Mouse (Mus musculus): Measurements from ENCODE around the gene Cbfa2t2.
A peak's percentile ranks its signal among the peaks of the same experiment; 100 is the strongest.
"Not testable (repeated sequence)": the region's sequence is repeated elsewhere in the genome, so short reads cannot be mapped to it uniquely, and the experiment has no call there.

Gene Cbfa2t2

DNA sequence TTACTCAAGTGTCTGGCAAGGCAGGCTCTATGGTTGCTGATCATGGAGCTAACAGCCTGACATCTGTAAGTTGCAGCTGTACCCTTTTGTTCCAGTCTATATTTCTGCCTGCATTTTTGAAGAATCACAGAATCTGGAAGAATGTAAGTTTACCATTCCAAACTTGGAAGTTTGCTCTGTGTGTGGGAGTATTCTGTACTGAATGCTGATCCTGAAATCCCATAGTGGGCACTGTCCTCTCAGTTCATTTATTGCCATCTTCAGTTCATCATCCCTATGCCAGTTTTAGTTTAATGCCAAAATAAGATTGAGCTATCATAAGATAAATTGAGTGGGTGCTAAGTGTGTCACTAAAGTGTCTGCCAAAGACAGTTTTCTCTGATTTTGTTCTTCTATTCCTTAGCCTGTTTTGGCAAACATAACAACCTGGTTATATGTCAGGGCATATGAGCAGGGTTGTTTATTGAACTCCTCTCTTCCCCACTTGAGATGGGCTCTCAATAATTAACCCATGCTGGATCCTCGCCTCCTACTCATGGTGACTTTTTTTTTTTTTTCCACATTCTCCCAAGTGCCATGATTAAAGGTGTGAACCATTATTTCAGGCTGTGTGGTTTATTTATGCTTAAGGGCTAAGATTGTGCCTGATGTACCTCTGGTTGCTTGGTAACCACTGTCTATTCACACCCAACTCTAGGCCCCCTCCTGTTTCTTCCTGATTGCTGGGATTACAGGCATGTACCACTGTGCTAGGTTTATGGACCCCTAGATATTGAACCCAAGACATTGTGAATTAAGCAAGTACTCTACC lies 38.2 kb downstream of the Cbfa2t2 start:
- peak; percentile 64 for DNase-seq (ENCODE audit: low read depth, low spot score)

DNA sequence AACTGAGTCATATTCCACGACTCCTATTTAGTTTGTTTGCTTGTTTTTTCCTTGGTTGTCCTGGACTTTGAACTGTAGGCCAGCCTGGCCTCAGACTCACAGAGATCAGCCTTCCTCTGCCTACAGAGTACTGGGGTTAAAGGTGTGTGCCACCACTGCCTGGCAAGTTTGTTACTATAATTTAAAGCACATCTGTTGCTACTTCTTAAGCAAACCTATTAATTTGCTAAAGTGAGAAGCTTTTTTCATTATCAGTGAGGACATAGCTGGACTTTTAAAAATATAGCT lies 38.7 kb downstream of the Cbfa2t2 start:
- no peak for DNase-seq (ENCODE audit: low read depth, low spot score)

DNA sequence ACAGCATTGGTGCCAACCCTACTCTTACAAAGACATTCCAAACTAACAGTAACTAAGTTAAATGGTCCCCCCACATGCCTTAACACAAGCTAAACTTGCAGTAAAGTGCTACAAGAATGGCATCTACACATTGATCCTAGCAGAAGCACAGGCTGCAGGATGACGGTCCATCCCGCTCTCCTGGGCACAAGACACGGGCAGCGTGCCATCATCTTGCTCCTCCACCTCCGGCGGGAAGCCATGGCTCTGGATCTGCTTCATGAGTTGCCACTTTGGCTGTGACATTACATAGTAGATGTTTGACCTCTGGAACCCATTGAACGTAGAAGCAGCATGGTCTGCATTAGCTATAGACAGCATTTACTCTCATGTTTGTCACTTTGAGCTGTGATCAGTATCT lies 39.6 kb downstream of the Cbfa2t2 start:
- DNase-seq (ENCODE audit: low read depth, low spot score), result peak; percentile 30

DNA sequence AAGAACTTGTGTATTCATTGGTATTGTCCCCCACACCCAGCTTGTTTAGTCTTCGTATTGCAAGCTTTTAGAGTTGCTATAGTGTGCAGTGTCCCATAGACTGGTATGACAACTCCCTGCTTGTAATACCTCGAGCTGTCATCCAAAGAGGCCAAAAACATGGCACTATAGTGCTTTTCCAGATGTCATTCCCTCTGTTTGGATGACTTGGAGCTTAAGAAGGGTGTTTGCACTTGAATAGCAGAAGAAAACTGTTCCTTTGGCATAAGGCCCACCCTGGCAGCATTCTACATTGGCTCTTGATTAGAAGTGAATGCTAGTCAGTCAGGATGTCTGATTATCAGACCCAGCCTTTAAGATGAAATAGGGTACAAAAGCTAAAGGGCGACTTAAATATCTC lies 40.7 kb downstream of the Cbfa2t2 start:
- peak; percentile 49 for DNase-seq (ENCODE audit: low read depth, low spot score)

DNA sequence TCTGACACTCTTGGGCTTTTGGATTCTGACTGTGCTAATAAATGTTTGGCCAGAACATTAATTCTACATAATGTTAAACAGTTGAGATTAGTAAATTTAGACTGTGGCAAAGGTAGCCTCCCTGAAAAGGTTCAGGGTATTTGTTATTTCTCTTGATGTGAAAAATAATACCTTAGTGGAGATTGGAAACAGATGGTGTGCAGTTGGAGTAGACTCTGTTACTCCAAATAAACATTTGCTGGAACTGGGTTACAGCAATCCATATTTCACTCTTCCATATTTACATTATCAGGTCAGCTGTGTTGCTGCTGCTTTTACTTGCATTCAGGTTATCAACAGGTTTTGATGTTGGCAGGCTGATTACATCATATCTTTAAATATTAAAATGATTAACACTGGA lies 55.5 kb downstream of the Cbfa2t2 start:
- peak; percentile 65 for DNase-seq (ENCODE audit: low read depth, low spot score)

DNA sequence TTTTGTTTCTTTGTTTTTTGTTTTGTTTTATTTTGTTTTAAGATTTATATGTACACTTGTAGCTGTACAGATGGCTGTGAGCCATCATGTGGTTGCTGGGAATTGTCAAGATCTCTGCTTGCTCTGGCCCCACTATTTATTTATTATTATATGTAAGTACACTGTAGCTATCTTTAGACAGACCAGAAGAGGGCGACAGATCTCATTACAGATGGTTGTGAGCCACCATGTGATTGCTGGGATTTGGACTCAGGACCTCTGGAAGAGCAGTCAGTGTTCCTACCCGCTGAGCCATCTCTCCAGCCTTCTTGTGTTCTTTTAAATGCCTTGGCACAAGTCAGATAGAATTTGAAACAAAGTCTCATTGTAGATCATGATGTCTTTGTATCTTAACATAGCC lies 57.3 kb downstream of the Cbfa2t2 start:
- not testable (repeated sequence) for DNase-seq (ENCODE audit: low read depth, low spot score)

DNA sequence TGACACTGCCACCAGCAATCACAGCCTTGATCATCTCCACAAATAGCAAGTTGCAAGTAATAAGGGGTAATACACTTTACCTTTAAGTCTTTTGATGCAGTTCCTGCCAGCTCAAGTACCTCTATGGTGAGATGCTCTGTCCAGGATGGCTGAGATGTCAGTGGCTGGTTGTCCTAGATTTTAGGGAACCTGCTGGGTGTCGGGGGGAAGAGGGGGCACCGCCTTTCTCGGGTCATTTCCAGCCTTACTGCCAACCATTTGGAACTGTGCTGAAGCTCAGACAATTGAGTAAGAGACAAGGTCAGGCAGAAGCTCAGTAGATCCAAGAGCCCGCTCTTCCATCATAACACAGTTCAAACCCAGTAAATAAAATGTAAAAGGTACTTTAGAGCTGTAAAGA lies 58.7 kb downstream of the Cbfa2t2 start:
- DNase-seq (ENCODE audit: low read depth, low spot score), result peak; percentile 68

DNA sequence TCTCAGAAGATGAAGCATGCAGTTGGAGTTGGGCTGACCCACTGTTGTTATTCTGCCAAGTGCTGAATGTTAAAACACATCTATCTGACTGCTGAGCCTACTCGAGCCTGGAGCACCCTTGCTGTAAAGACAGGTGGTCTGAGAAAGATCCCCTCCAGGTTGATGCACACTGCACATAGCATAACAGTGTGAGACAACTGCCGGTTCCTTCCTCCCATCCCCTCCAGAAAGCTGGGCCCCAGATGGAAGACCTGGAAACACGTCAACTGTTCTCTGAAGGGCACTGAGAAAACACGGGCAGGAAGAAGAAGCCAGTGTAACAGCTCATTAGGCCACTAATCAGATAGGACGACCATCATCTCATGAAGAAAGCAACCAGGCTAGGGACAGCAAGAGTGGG lies 62.3 kb downstream of the Cbfa2t2 start:
- DNase-seq (ENCODE audit: low read depth, low spot score), result peak; percentile 80

DNA sequence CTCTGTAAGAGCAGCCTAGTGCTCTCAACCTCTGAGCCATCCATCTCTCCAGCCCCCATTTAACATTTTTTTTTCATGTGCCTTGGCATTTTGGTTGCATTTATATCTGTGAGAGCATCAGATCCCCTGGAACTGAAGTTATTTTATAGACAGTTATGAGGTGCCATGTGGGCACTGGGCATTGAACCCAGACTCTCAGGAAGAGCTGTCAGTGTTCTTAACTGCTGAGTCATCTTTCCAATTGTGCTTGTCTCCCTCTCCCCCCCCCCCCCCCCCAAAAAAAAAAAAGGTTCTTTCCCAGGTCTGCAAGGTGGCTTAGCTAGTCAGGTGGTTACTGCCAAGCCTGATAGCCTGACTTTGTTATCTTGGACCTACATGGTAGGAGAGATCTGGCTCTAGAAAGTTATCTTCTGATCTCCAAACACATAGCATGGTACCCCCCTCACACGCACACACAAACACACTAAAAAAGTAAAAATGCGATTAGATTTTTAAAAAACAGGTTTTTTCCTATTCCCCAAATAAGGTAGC lies 63.5 kb downstream of the Cbfa2t2 start:
- DNase-seq (ENCODE audit: low read depth, low spot score), result peak; percentile 24

DNA sequence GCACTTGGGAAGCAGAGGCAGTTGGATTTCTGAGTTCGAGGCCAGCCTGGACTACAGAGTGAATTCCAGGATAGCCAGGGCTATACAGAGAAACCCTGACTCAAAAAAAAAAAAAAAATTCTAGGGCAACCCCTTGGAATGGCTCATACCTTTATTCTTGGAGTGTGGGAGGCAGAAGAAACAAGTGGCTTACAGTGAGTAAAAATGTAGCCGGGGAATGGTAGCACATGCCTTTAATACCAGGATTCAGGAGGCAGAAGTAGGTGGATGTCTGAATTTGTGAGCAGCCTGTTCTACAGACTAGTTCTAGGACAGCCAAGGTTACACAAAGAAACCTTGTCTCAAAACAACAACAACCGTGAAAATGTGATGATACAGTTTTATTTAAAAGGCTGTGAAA lies 64.5 kb downstream of the Cbfa2t2 start:
- DNase-seq (ENCODE audit: low read depth, low spot score), result peak; percentile 59

DNA sequence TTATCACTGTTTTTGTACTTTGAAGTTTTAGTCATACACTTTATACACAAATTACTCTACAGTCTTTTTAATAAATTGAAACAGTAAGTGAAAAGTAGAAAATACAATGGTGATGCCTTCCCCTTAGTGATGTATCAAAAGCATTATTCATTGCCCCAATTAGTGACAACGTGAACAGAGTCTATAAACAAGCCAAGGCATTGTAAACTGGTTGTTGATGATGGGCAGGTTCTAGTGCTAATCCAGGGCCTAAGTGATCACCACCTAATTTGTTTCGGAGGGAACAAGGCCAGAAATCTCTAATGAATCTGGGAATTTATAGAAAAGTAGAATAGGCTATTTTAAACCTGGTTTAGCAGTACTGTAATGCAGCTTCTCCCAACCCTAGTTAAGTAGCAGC lies 70.8 kb downstream of the Cbfa2t2 start:
- DNase-seq (ENCODE audit: low read depth, low spot score), result no peak

DNA sequence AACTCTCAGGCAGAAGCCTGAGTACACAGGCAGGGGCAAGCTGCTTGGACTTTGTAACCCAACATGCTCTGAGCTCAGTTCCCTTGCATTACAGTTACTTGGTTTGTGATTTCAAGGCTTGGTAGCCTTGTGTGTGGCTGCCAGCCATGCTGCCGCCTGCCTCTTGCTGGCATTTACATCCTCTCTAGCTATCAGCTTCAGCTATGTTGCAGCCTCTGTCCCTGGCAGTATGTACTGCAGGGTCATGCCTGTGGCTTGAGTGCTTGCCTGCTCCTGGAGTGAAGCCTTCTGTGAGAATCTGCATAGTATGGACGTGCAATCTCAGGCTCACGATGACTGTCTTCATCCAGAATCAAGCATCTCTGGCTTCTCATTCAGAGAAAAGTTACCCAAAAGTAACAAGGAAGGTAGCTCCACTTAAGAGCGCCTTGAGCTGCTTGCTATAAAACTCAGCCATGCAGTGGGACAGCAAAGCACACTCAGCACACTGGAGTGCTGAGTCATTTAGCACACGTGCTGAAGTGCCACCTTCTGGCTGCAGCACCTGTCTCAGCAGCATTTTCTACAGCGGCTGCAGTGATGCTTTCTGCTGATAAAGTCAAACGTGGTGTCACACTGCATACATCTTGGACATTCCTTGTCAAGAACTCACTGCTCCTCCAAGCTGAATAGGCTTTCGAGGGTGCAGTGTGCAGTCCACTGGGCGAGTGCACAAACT lies 71.4 kb downstream of the Cbfa2t2 start:
- peak; percentile 91 for DNase-seq (ENCODE audit: low read depth, low spot score)

DNA sequence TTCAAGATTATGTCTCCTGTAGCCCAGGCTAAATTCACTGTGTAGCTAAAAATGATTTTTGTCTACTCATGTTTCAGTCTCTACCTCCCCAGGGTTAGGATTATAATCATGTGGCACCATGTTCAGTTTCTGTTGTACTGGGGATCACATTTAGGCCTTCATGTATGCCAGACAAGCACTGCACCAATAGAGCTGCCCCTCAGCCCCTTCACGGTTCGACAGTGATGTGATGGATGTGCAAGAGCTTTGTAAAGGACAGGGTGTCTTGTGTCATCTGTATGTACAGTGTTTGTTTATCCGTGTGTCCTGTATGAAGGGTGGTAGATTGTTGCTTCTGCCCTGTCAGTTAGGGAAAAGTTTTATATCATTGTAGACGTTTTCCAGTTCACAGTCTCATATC lies 72.2 kb downstream of the Cbfa2t2 start:
- no peak for DNase-seq (ENCODE audit: low read depth, low spot score)

DNA sequence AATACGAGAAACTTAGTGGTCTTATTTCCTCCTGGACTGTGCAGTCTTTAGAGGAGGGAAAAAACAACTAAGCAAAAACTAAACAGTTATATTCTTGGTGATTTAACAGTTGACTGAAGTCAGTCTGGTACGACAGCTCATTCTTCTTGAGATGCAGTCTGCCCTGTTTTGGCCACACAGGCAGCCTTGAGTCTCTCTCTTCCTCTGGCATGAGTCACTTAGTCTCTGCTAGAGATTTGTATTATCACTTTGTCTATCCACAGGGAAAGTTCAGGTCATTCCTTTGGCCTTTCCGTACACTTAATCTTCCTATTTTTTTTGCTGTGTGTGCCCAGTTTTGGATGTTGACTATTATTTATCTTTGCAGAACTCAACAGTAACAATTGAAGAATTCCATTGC lies 73.9 kb downstream of the Cbfa2t2 start:
- DNase-seq (ENCODE audit: low read depth, low spot score), result no peak

DNA sequence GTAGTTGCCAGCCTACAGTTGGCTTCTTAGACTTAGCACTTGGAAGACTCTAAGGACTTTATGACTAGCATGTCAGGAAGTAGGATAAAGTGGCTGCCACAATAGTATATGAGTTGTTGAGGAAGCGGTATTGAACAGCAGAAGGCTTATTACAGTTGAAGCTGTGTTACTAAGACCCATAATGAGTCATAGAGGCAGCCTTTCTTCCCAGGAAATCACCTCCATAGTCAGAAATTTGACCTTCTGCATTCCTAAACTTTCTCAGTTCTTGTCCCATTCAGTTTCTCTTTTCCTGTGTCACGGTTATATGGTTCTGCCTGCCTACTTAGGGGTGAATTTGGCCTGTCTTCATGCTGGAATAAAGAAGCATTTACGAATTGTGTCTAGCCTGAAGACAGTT lies 80.7 kb downstream of the Cbfa2t2 start:
- no peak for DNase-seq (ENCODE audit: low read depth, low spot score)

DNA sequence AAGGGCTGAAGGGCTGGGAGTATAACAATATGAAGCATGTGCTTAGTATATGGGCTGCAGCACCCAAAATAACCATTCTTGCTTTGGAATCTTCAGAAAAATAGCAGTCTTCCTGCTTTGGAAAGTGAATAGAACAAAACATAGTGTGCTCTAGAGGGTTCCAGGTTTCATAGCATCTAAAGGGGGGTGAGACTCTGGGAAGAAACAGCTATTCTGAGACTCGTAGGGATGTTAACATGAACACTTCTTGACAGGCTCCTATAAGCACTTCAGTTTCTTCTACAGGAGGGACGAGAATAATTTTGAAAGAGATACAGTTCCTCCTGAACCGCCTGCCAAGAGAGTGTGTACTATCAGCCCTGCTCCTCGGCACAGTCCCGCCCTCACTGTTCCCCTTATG lies 81.1 kb downstream of the Cbfa2t2 start:
- peak; percentile 48 for DNase-seq (ENCODE audit: low read depth, low spot score)

DNA sequence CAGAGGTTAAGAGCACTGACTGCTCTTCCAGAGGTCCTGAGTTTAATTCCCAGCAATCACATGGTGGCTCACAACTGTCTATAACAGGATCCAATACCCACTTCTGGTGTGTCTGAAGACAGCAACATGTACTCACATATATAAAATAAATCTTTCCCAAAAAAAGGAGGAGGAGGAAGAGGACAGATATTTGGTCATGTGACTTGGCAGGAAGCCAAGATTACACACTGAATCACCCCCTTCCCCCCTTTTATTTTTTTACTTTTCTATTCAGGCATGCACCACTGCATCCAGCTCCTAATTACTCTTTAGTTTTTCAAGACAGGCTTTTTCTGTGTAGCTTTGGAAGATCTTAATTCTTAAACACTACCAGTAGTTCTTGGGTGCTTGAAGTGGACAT lies 85.2 kb downstream of the Cbfa2t2 start:
- no peak for DNase-seq (ENCODE audit: low read depth, low spot score)

DNA sequence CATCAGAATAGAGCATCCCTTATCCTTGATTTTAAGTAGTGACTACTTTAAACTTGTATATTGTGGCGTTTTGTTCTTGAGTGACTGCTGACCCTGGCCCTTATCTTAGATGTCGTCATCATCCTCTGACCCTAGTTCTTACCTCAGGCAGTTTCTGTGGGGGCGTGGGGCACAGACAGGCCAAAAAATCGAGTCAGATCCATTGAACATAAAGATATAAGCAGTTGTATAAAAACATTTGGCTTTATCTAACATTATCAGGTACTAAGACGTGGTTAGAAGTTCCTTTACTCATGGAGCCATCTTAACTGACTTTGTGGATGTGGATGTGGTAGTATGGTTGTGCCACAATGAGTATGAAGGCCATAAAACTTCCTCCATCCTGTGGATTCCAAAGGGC lies 86.1 kb downstream of the Cbfa2t2 start:
- DNase-seq (ENCODE audit: low read depth, low spot score), result no peak

DNA sequence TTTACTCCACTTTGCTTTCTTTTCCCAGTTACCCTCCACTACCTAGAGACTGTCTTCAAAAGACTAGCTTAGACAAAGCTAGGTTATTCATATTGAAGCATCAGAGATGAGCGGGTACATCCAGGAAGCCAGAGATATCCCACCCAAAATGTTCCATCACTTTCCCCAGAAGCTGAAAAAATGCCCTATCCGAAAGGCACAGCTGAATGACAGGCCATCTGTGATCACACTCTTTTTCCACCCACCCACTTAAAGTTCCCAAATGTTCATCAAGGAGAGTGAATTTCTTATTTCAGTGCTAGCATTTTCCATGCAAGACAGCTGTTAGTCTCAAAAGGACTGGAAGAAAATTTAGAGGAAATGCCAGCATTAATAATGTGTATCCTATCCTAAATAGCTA lies 89.0 kb downstream of the Cbfa2t2 start:
- DNase-seq (ENCODE audit: low read depth, low spot score), result peak; percentile 83

DNA sequence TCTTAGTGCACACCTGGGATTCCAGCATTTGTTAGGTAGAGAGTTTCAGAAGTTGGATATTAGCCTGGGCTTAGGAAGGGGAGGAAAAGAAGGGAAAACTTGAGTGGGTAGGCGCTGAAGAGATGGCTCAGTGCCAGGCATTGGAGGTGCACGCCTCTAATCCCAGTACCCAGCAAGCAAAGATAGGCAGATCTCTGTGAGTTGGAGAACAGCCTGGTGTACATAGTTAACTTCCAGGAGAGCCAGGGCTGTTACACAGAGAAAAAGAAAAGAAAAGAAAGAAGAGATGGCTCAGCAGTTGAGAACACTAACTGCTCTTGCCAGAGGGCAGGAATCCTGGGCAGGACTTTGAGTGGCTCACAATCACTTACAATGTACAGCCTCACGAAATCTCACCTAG lies 90.2 kb downstream of the Cbfa2t2 start:
- DNase-seq (ENCODE audit: low read depth, low spot score), result no peak

DNA sequence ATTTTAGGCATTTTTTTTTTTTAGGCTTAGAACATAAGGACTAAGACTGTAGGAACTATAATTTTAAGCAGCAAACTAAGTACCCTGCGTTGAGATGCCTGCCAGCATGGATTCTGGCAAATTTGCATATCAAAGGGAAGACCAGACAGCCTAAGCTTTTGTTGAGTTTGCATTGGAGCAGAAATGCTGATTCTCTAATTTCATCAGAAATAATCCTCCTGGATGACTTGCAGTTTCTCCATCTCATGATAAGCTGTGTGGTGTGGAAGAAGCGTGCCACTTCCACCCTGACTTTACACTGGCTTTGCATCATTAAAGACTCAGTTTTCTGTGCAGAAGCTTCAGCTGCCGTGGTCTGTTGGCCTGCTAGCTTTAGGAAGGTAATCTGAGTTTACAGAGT lies 96.6 kb downstream of the Cbfa2t2 start:
- no peak for DNase-seq (ENCODE audit: low read depth, low spot score)

DNA sequence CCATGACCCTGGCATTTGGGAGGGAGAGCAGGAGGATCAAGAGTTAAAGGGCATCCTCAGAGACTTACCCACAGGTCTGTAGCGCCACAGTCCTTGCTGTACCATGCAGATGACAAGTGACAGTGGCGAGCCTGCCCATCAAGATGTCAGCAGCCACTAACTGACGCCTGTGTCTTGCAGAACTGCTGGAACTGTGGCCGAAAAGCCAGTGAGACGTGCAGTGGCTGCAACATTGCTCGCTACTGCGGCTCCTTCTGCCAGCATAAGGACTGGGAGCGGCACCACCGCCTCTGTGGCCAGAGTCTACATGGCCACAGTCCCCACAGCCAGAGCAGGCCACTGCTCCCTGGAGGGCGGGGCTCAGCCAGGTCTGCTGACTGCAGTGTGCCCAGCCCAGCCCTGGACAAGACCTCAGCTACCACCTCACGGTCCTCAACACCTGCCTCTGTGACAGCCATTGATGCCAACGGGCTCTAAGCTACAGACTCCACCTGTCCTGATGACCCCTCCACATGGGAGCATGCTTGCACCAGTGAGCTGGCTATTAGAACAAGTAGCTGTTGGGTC lies 98.5 kb downstream of the Cbfa2t2 start:
- no peak for DNase-seq (ENCODE audit: low read depth, low spot score)

DNA sequence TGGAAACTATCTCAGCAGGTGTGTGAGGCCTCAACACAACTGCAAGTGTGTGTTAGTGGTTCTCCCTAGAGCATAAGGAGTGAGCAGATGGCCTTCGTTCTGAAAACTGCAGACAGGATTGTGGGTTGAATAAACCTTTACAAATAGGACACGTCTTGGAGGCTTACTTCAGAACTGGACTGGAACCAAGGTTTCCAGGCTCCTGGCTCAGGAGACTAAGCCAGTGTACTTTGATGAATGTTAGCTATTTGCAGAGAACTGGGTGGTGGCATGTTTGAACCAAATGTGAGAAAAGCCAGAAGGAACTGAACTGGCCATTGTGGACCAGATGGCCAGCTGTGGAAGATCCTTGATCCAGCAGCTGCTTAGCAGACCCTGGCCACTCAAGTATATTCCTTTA lies 102.0 kb downstream of the Cbfa2t2 start:
- DNase-seq (ENCODE audit: low read depth, low spot score), result peak; percentile 92

Data from brain, adult 2 months (tissue).